Mouse (Mus musculus) CH12.LX (cell line): ENCODE results near the gene Ppp1r26. TPM values are rescaled to one million over a fixed set of nuclear protein-coding genes. Genes with fewer than 3 reads are reported as not detected.

Experiments
- DNase-seq: peaks from one replicate; pipeline ENCODE4 v3.0.0-alpha.2; 2013; ENCODE audit errors: extremely low read depth
- H3K27ac ChIP-seq: 2 replicates; pipeline ENCODE4 v1.5.1; 2012; ENCODE audit warnings: low read depth, mild to moderate bottlenecking, control low read depth, moderate library complexity; ENCODE audit not compliant: insufficient read depth
- H3K27me3 ChIP-seq: replicated peaks from 2 replicates; pipeline ENCODE3; 2012; ENCODE audit warnings: inconsistent platforms
- H3K36me3 ChIP-seq, 2 experiments: replicated peaks in 1 of 2; 2 replicates each; pipeline versions ENCODE3 to v1.6.1; 2012; ENCODE audit warnings: inconsistent platforms in 1 of 2, low read length in 1 of 2, mild to moderate bottlenecking in 1 of 2, mixed read lengths in 1 of 2, moderate library complexity in 1 of 2; ENCODE audit not compliant: control insufficient read depth in 1 of 2, insufficient read depth in 1 of 2
- H3K4me1 ChIP-seq, 2 experiments: 2 replicates each; pipeline ENCODE4 v1.6.1; 2012; ENCODE audit warnings: inconsistent platforms in 1 of 2, moderate library complexity in 1 of 2; ENCODE audit not compliant: insufficient read depth in 2 of 2, control insufficient read depth in 1 of 2
- H3K4me2 ChIP-seq: 2 replicates; pipeline ENCODE4 v1.6.1; 2012; ENCODE audit warnings: low read depth, mild to moderate bottlenecking, control low read depth; ENCODE audit not compliant: poor library complexity, insufficient read depth, severe bottlenecking
- H3K4me3 ChIP-seq, 3 experiments: fragments of 150-350 bp in 1 of 3; sonication (generic) in 1 of 3; replicated peaks in 1 of 3; 2 replicates each; pipeline versions ENCODE3 to v1.5.1; 2011 to 2012; ENCODE audit warnings: low read depth in 2 of 3, low read length in 2 of 3, mild to moderate bottlenecking in 2 of 3, moderate library complexity in 2 of 3, control low read depth in 1 of 3, improper control_type of control experiment in 1 of 3, inconsistent platforms in 1 of 3, mixed read lengths in 1 of 3; ENCODE audit not compliant: poor library complexity in 1 of 3
- H3K79me2 ChIP-seq: replicated peaks from 2 replicates; pipeline ENCODE4 v1.6.1; 2012; ENCODE audit warnings: mild to moderate bottlenecking, moderate library complexity; ENCODE audit not compliant: control insufficient read depth, poor library complexity, insufficient read depth, severe bottlenecking; ENCODE audit errors: extremely low read depth
- H3K9ac ChIP-seq: 2 replicates; pipeline ENCODE4 v1.6.1; 2012; ENCODE audit warnings: low read depth, mild to moderate bottlenecking, control low read depth, moderate library complexity; ENCODE audit not compliant: insufficient read depth
- H3K9me3 ChIP-seq: replicated peaks from 2 replicates; pipeline ENCODE3; 2012; ENCODE audit warnings: low read length, inconsistent platforms, mixed read lengths
- CHD1 ChIP-seq: IDR thresholded peaks from 2 replicates; pipeline ENCODE4 v1.6.1; 2012; ENCODE audit warnings: low read depth, low read length, improper control_type of control experiment, inconsistent platforms
- CHD2 ChIP-seq: IDR thresholded peaks from 2 replicates; pipeline ENCODE4 v1.6.1; 2011; ENCODE audit warnings: low read length, improper control_type of control experiment
- ETS1 ChIP-seq: conservative IDR thresholded peaks from 2 replicates; pipeline ENCODE4 v1.6.1; 2012; ENCODE audit warnings: low read depth, mild to moderate bottlenecking, inconsistent platforms, low read length, improper control_type of control experiment, moderate library complexity
- GABPA ChIP-seq: IDR thresholded peaks from 2 replicates; pipeline ENCODE4 v1.6.1; 2012; ENCODE audit warnings: low read depth, low read length, improper control_type of control experiment, inconsistent platforms; ENCODE audit not compliant: insufficient replicate concordance
- HCFC1 ChIP-seq: IDR thresholded peaks from 2 replicates; pipeline ENCODE4 v1.6.1; 2012; ENCODE audit warnings: low read depth, mild to moderate bottlenecking, inconsistent platforms, low read length, improper control_type of control experiment
- IRF4 ChIP-seq: IDR thresholded peaks from 2 replicates; pipeline ENCODE4 v1.6.1; 2014; ENCODE audit warnings: low read depth, mild to moderate bottlenecking, inconsistent platforms, low read length, improper control_type of control experiment
- MAFK ChIP-seq: IDR thresholded peaks from 2 replicates; pipeline ENCODE4 v1.6.1; 2011; ENCODE audit warnings: low read length, improper control_type of control experiment; ENCODE audit not compliant: insufficient replicate concordance
- NELFE ChIP-seq: IDR thresholded peaks from 2 replicates; pipeline ENCODE4 v1.6.1; 2011; ENCODE audit warnings: low read depth, low read length, improper control_type of control experiment
- PAX5 ChIP-seq: IDR thresholded peaks from 2 replicates; pipeline ENCODE4 v1.6.1; 2012; ENCODE audit warnings: low read length, inconsistent platforms, mixed read lengths
- SMC3 ChIP-seq: IDR thresholded peaks from 2 replicates; pipeline ENCODE4 v1.6.1; 2011; ENCODE audit warnings: low read depth, low read length, improper control_type of control experiment
- TBP ChIP-seq: conservative IDR thresholded peaks from 2 replicates; pipeline ENCODE4 v1.6.1; 2011; ENCODE audit warnings: low read depth, low read length, improper control_type of control experiment
- USF2 ChIP-seq: conservative IDR thresholded peaks from 2 replicates; pipeline ENCODE4 v1.6.1; 2011; ENCODE audit warnings: low read depth, low read length, improper control_type of control experiment
- ZC3H11A ChIP-seq: IDR thresholded peaks from 2 replicates; pipeline ENCODE4 v1.6.1; 2012; ENCODE audit warnings: low read depth, mild to moderate bottlenecking, inconsistent platforms, low read length, improper control_type of control experiment
- ZKSCAN1 ChIP-seq: IDR thresholded peaks from 2 replicates; pipeline ENCODE4 v1.6.1; 2012; ENCODE audit warnings: low read depth, inconsistent platforms, low read length, improper control_type of control experiment, borderline replicate concordance
- ZMIZ1 ChIP-seq: IDR thresholded peaks from 2 replicates; pipeline ENCODE4 v1.6.1; 2012; ENCODE audit warnings: low read depth, mild to moderate bottlenecking, inconsistent platforms, low read length, improper control_type of control experiment
- dilution Hi-C: fragments of 300-500 bp; cut with MboI; formaldehyde crosslinking; loops from 2 replicates; pipeline ENCODE4 v1.14.3; 2020; ENCODE audit warnings: low sequenced_read_pairs; ENCODE audit not compliant: extremely low pct_unique_long_range_greater_than_20kb, extremely low pct_ligation_motif_present
- in situ Hi-C: fragments of 300-500 bp; cut with MboI; formaldehyde crosslinking; loops from 3 replicates; pipeline ENCODE4 v1.14.3; 2019; ENCODE audit warnings: low sequenced_read_pairs, low pct_ligation_motif_present, low pct_unique_long_range_greater_than_20kb, mixed read lengths
- polyA plus RNA-seq: library from polyadenylated mRNA; unstranded; fragments of >175 nt; gene quantifications from 2 replicates; pipeline ENCODE4 v1.2.1, GENCODE M21; 2012; ENCODE audit warnings: low read depth; ENCODE audit not compliant: insufficient read length
- total RNA-seq, 2 experiments: library from RNA; depleted of rRNA; stranded (reverse); fragments of 300-350 nt in 1 of 2; fragments of >200 nt in 1 of 2; gene quantifications; 2 replicates each; pipeline ENCODE4 v1.2.3; 2012 to 2014

Gene Ppp1r26
- total and polyA plus RNA-seq, 3 experiments, result 0.77 TPM; not detected in 2

DNA sequence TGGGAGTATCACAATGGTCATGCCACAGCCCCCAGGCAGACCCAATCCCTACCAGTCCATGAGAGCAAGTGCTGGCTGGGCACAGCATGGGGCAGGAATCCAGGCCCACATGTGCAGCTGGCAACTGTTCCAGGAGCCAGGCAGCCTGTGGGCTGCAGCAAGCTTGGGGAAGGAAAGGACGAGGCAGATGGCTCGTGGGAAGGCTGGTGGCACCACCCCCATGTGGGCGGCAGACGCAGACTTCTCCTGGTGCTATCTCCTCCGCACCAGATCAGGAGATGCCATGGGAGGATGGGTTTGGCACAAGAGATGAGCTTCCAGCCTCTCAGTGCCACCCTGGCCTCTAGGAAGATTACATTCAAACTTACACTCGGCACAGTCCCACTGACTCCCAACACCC, 33.7 kb upstream of the Ppp1r26 start:
- TF ChIP-seq SMC3 (no peak), ZMIZ1 (no peak), ZKSCAN1 (no peak), GABPA (no peak), CHD2 (no peak), TBP (no peak), USF2 (no peak), NELFE (no peak), MAFK (no peak)
- Histone ChIP-seq H3K4me1 (peaks cover 5% of the 10 kb centered on the region in 2 experiments; a peak in 2 of 4 replicates), H3K9ac (no peak overlapping the region), H3K36me3 (no peaks in the 10 kb centered on the region), H3K27me3 (peaks cover 11% of the 10 kb centered on the region), H3K27ac (no peak overlapping the region), H3K9me3 (no peaks in the 10 kb centered on the region), H3K4me3 (no peak overlapping the region), H3K4me2 (0 out of 2 replicates have a peak overlapping the region, but pooled peaks have one; percentile 1), H3K79me2 (no peaks in the 10 kb centered on the region)
- no peak for DNase-seq
- in situ Hi-C loops, result loop anchor here (5.0 kb wide), 1 partner anchor 201 kb away; no protein-coding TSS in a partner anchor
- dilution Hi-C loops, result no loop called here

GRCm38 (mm10) chr2:28414116-28414756, 32.4 kb upstream of the Ppp1r26 start:
- peaks cover 18% of the 10 kb centered on the region for H3K27me3 ChIP-seq
- H3K4me1 ChIP-seq, result peaks cover 5 to 8% of the 10 kb centered on the region in 2 experiments; a peak in 2 of 4 replicates
- TF ChIP-seq IRF4 (no peak), ZC3H11A (no peak), NELFE (no peak), ETS1 (no peak), PAX5 (no peak), CHD1 (no peak), HCFC1 (no peak)
- H3K27ac ChIP-seq, result no peak overlapping the region
- dilution Hi-C loops, result no loop called here
- H3K9ac ChIP-seq, result no peak overlapping the region
- H3K9me3 ChIP-seq, result no peaks in the 10 kb centered on the region
- H3K4me3 ChIP-seq, result no peak overlapping the region
- H3K4me2 ChIP-seq, result no peak overlapping the region
- in situ Hi-C loops, result loop anchor here (5.0 kb wide), 1 partner anchor 202 kb away; no protein-coding TSS in a partner anchor
- no peak for DNase-seq
- no peaks in the 10 kb centered on the region for H3K36me3 ChIP-seq
- no peaks in the 10 kb centered on the region for H3K79me2 ChIP-seq
